Mouse (Mus musculus) lung, adult 18-20 months (tissue): ENCODE results near the gene Icosl.
"Not testable (repeated sequence)": the region's sequence is repeated elsewhere in the genome, so short reads cannot be mapped to it uniquely, and the experiment has no call there.

Experiments
- DNase-seq, 2 experiments: peaks; one replicate each; pipeline ENCODE4 v3.0.0; 2022; ENCODE audit warnings: mixed read lengths in 2 of 2

Icosl gene

DNA sequence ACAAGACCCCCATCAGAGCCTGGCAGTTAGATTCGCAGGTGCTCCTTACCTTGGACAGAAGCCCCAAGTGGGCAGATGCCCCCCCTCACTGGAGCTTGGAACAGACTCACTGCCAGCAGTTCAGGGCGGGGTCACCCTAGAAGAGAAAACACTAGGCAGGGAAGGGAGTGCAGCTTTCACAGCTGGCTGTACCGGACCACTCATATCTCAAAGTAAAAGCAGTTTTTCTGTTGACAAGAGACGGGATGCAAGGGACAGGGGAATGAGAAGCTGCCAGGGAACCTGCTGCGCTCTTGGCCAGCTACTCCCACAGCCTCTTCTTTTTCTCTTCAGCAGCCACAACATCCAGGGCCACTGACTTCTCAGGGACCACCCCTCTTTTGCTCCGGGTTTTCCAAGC lies 55.0 kb downstream of the Icosl start:
- not testable (repeated sequence) for DNase-seq

DNA sequence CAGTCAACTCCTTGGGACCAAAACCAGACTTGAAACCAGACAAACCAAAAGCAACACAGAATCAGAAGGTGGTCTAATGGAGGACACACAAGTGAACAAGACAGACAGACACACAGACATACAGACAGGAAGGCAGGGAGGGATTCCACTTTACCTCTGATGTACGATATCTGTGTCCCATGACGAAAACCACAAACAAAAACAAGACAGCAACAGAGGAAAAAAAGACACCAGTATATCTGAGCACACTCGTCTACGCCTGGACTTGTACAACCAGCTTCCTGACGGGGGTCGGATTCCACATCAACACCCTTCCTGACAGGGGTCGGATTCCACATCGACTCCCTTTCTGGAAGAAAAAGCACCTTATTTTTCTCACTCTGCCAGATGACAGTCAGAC lies 56.0 kb downstream of the Icosl start:
- not testable (repeated sequence) for DNase-seq

DNA sequence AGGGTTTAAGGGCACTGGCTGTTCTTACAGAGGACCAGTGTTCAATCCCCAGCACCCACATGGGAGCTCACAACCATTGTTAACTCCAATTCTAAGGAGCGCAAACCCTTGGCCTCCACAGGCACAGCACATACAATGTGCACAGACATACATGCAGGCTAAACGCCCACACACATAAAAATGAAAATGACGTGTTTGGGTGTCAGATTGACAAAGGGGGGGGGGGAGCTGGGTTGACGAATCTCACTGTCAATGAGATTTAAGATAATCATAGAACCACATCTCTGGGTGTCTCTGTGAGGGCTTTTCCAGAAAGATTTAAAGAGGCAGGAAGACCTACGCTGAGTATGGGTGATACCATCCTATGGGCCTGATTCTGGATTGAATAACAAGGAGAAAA lies 57.2 kb downstream of the Icosl start:
- no peak for DNase-seq

DNA sequence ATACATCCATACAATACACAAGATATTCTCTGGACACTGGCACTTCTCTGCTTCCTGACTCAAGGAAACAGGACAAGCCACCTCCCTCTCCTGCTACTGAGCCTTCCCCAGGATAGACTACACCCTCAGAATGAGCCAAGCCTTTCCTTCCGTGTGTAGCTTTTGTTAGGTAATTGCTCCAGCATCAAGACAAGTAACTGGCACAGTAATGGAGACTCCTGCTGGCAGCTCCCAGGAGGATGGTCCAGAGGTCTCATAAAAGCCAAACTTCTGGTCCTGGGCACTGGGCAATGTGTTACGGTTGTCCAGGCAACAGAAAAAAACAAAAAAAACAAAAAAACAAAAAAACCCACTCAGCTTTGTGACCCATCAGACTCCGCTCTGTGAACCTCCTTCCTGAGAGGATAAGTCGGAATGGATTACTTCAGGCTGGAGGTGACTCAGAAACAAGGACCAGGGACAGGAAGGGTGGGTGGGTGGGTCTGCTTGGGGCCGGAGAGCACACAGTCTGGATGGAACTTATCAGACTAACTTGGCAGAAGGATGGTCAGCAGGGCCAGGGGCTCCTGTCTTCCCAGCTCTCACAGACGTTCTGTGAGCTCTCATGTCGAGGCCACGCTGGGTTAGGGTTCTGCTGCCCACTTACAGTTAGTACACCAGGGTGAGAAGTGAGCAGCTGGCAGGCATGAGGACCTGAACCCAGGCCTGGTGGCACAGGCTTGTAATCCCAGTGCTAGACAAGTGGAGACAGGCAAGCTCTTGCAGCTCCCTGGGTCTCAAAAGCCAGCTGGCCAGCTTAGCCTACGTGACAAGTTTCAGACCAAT lies 58.2 kb downstream of the Icosl start:
- no peak for DNase-seq

DNA sequence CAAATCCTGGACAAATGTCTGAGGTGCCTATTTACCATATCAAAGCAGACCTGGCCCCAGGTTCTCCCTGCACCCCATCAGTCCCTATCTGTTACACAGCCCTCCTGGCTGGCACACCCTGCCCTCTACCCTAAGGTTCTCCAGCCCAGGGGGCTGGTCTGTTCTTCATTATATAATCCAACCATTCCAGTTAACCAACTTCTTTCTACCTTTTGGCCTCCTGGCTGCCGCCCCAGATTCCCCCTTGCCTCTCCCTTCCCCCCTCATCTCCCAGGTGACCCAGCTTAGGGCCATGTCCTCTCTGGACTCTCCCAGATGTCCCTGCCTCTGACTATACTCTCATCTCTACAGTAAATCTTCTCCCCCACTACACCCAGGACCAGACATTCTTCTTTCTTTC lies 58.8 kb downstream of the Icosl start:
- DNase-seq: no peak

DNA sequence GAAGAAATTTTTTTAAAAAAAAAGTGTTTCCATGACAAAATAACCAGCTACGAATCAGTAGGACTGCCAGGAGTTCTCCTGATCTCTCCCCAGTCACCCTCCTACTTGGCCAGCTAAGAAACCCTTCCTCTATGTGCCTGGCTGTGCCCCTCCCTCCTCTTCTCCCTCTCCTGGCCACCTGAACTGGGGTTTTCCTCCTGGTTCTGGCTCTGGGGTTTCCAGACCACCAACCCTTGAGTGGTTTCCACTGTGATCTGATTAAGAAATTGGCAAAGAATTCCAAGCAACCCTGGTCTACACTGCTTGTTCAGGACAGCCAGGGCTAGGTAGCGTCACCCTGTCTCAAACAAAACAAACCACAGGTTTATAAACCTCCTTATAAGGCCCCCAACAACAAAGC lies 59.5 kb downstream of the Icosl start:
- DNase-seq: no peak

DNA sequence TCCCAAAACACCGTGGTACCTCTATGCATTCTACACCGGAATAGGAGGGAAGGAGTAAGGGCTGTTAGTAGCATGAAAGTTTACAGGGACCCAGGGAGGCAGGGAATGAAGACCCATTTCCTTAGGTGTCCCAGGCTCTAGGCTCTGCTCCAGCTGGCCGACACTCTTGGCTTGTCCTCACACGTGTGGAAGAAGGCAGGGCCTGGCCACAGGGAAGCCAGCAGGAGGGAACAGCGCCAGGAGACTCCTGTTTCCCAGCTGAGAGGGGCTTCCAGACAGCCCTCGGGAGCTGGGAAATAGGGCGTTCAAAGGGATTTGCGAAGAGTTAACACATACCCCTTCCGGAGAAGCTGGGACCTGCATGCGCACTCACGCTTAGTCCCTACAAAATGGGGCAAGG lies 60.3 kb downstream of the Icosl start:
- DNase-seq: no peak

DNA sequence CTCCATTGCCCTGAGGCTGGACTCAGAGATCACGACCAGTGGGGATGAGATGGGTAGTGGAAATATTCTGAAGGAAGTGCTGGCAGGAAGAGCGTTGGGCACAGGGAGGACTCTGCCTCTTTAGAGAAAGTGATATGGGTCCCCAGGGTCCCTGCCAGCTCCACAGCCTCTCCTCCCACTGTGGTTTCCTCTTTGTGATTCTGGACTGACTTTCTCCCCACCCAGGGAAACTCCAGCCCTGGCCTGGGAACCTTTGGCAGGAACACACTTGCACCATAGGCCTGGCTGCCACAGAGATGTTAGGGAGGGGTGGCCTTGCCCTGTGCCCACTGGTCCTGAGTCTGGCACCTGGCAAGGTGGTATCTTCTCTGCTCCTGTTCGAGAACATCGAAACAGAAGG lies 60.9 kb downstream of the Icosl start:
- no peak for DNase-seq
